Mouse (Mus musculus) limb, embryonic 13.5 days (tissue): Measurements from ENCODE around the gene Bak1. TPM values are rescaled to one million over a fixed set of nuclear protein-coding genes. Genes with fewer than 3 reads are reported as not detected.

ENCODE experiments used
- ATAC-seq: fragments of 200-750 bp; cut with Nextera tagmentation; 2 replicates; pipeline ENCODE4 v1.8.0; 2017; ENCODE audit warnings: low read depth, moderate number of reproducible peaks, moderate TSS enrichment; ENCODE audit not compliant: low FRiP score
- H3K27ac ChIP-seq: fragments of 300-500 bp; sonication (generic); 2 replicates; pipeline ENCODE4 v1.5.1; 2015; ENCODE audit warnings: inconsistent platforms, mild to moderate bottlenecking, moderate library complexity
- H3K27me3 ChIP-seq: fragments of 300-500 bp; sonication (generic); 2 replicates; pipeline ENCODE4 v1.6.1; 2015; ENCODE audit warnings: mild to moderate bottlenecking, inconsistent platforms
- H3K36me3 ChIP-seq: fragments of 300-500 bp; sonication (generic); 2 replicates; pipeline ENCODE4 v1.6.1; 2015; ENCODE audit warnings: inconsistent platforms, mild to moderate bottlenecking, moderate library complexity
- H3K4me1 ChIP-seq: fragments of 300-500 bp; sonication (generic); 2 replicates; pipeline ENCODE4 v1.6.1; 2015; ENCODE audit warnings: inconsistent platforms
- H3K4me2 ChIP-seq: fragments of 300-500 bp; sonication (generic); replicated peaks from 2 replicates; pipeline ENCODE4 v1.6.1; 2015; ENCODE audit warnings: inconsistent platforms, mild to moderate bottlenecking, moderate library complexity
- H3K4me3 ChIP-seq: fragments of 300-500 bp; sonication (generic); 2 replicates; pipeline ENCODE4 v1.5.1; 2015; ENCODE audit warnings: moderate library complexity, mild to moderate bottlenecking, inconsistent platforms
- H3K9ac ChIP-seq: fragments of 300-500 bp; sonication (generic); 2 replicates; pipeline ENCODE4 v1.6.1; 2015; ENCODE audit warnings: mild to moderate bottlenecking, inconsistent platforms
- H3K9me3 ChIP-seq: fragments of 300-500 bp; sonication (generic); 2 replicates; pipeline ENCODE4 v1.6.1; 2016; ENCODE audit warnings: inconsistent platforms
- WGBS: fragments of 180-500 bp; shearing (Covaris S2); methylation state at CpG from one replicate; pipeline ENCODE4 v1.1.7; 2015; 5-methylcytosine and 5-hydroxymethylcytosine counted together
- polyA plus RNA-seq: library from polyadenylated mRNA; unstranded; fragments of >200 nt; fragmentation: Nextera tagmentation; extraction: Ambion mirVana; gene quantifications from 2 replicates; pipeline ENCODE4 v1.2.1, GENCODE M21; 2015

The Bak1 gene
- polyA plus RNA-seq, 1 experiment from 2014 or later, result 4.7 TPM

DNA sequence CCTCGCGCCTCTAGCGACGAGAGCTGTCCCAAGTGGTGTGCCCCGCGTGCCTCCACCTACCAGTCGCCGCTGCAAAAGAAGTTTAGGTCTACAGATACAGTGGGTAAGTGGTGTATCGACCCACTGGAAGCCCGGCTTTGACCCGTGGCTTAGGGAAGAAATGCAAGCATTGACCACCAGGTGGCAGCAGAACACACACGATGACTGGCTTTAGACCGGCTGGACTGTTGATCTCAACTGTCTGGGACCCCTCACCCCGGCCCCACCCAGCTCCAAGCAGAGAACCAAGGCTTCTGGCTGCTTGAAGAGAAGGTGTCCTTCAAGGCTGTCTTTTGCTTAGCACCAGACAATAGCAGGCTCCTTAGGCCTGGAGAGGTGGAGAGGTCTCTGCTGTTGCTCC is 4.1 kb upstream of the Bak1 start:
- Histone ChIP-seq H3K9me3 (no peaks in the 10 kb centered on the region), H3K9ac (no peak overlapping the region), H3K27ac (no peak overlapping the region)

GRCm38 (mm10) chr17:27032328-27032727 is 3.5 kb upstream of the Bak1 start:
- Histone ChIP-seq H3K9ac (no peak overlapping the region), H3K4me1 (peaks cover 28% of the 10 kb centered on the region), H3K27me3 (no peaks in the 10 kb centered on the region), H3K9me3 (no peaks in the 10 kb centered on the region), H3K4me3 (no peak overlapping the region), H3K4me2 (no peak overlapping the region; the same call in 1 of the 2 replicates), H3K36me3 (no peaks in the 10 kb centered on the region), H3K27ac (no peak overlapping the region)
- 68% methylated on average over 7 of the region's 7 CpGs for WGBS
- no peak for ATAC-seq

More for the DNA sequence above, 4.1 kb upstream of the Bak1 start:
- Histone ChIP-seq H3K4me1 (peaks cover 26% of the 10 kb centered on the region), H3K4me2 (peak overlapping the region; percentile 19; the same call in 1 of the 2 replicates), H3K36me3 (no peaks in the 10 kb centered on the region), H3K27me3 (no peaks in the 10 kb centered on the region), H3K4me3 (no peak overlapping the region)
- WGBS, result 5% methylated on average over 14 of the region's 14 CpGs
- ATAC-seq, result peak; percentile 41; the same call in 1 of the 2 replicates

DNA sequence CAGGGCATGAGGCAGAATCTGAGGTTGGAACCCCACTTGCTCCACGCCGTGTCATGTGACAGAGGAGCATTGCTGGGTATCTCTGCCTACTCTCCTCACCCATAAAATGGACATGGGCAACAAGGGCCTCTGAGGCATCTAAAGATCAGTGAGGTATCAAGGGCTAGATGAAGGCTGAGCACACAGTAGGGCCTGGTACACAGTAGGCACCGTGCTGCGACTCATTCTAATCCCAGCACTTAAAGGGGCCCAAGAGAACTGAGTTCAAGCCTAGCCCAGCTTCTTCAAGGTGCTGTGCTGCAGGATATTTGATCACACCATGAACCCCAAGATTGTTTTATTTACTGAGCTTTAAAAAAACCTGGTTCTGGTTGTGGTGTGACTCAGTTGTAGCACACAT is 2.1 kb upstream of the Bak1 start:
- WGBS, result 89% methylated on average over 4 of the region's 4 CpGs
- no peak for ATAC-seq
- H3K36me3 ChIP-seq, result peaks cover 4% of the 10 kb centered on the region; the same call in 1 of the 2 replicates

GRCm38 (mm10) chr17:27029431-27029830 is 622 bp upstream of the Bak1 start:
- Histone ChIP-seq H3K4me1 (peaks cover 23% of the 10 kb centered on the region), H3K27me3 (no peaks in the 10 kb centered on the region), H3K4me3 (no peak overlapping the region), H3K4me2 (no peak overlapping the region), H3K9me3 (no peaks in the 10 kb centered on the region), H3K36me3 (peaks cover 19% of the 10 kb centered on the region), H3K9ac (no peak overlapping the region), H3K27ac (no peak overlapping the region)
- 91% methylated on average over 14 of the region's 14 CpGs for WGBS
- no peak for ATAC-seq

More for the DNA sequence above, 2.1 kb upstream of the Bak1 start:
- H3K4me2 ChIP-seq, result no peak overlapping the region
- H3K9me3 ChIP-seq, result no peaks in the 10 kb centered on the region
- H3K4me1 ChIP-seq, result peaks cover 28% of the 10 kb centered on the region
- no peaks in the 10 kb centered on the region for H3K27me3 ChIP-seq
- H3K27ac ChIP-seq, result no peak overlapping the region
- H3K9ac ChIP-seq, result no peak overlapping the region
- no peak overlapping the region for H3K4me3 ChIP-seq

GRCm38 (mm10) chr17:27028284-27028795 is 469 bp downstream of the Bak1 start:
- Histone ChIP-seq H3K4me1 (peaks cover 23% of the 10 kb centered on the region), H3K36me3 (peaks cover 30% of the 10 kb centered on the region), H3K9ac (peak overlapping the region; percentile 98), H3K9me3 (no peaks in the 10 kb centered on the region), H3K4me2 (peak overlapping the region; percentile 84), H3K27ac (peak overlapping the region; percentile 81), H3K4me3 (peak overlapping the region; percentile 78), H3K27me3 (no peaks in the 10 kb centered on the region)
- ATAC-seq, result peak; percentile 77
- 1% methylated on average over 19 of the region's 19 CpGs for WGBS

DNA sequence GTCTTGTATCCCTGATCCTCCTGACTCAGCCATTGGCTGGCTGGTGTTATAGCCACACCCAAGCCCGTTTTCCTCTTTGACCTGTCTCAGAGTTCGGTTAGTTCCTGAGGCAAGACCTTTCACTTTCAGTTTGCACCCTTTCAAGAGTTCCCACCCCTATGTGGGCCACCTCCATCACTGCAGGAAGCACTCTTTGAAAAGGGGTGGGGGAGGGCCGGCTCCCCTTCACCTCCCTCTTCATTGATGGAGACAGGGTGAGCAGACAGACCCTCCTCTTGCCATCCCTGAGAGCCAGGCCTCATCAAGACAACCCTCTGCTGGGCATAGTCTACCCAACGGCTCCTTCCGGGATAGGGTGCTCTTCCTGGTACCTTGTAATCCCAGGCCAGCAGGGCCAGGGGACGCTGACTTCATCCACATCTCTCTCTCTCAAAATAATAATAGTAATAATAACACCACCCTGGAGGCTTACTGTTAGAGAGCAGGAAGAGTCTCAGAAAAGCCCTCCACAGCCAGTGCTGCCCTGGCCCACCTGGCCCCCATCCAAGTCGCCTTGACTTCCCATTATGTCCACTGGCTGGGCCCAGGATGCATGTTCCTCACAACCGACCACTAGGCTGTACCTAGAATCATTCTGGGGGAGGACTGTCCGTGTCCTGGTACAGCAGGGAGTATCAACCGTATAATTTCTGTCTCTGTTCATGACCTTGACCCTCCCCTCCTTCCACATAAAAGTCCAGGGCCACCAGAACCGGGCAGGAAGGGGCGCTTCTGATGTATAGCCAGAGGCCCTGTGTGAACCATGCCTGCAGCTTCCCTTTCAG is 1.1 kb downstream of the Bak1 start:
- peak; percentile 5; the same call in 1 of the 2 replicates for ATAC-seq
- peak overlapping the region; percentile 98 for H3K9ac ChIP-seq
- H3K27ac ChIP-seq, result peak overlapping the region; percentile 81
- peaks cover 17% of the 10 kb centered on the region for H3K4me1 ChIP-seq
- H3K4me2 ChIP-seq, result peak overlapping the region; percentile 84
- no peaks in the 10 kb centered on the region for H3K9me3 ChIP-seq
- H3K4me3 ChIP-seq, result peak overlapping the region; percentile 78
- no peaks in the 10 kb centered on the region for H3K27me3 ChIP-seq
- H3K36me3 ChIP-seq, result peaks cover 36% of the 10 kb centered on the region
- WGBS, result 30% methylated on average over 12 of the region's 12 CpGs

DNA sequence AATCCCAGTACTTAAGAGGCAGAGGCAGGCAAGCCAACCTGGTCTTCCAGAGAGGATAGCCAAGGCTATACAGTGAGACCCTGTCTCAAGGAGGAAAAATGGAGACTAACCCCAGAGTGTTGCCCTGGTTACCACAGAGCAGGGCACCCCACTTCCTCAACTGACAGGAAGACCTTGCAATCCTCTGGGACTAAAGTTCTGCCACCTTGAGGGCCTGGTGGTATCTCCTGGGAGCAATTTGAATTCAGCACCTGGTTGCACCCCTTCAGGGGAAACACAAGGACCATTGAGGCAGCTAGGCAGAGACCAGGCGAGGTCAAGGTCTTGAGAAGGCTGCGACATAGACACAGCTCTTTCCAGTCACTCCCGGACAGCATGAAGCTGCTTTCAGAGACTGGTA is 2.9 kb downstream of the Bak1 start:
- Histone ChIP-seq H3K4me1 (peaks cover 14% of the 10 kb centered on the region), H3K4me2 (no peak overlapping the region), H3K36me3 (peaks cover 54% of the 10 kb centered on the region), H3K9me3 (no peaks in the 10 kb centered on the region), H3K4me3 (no peak overlapping the region), H3K27ac (no peak overlapping the region), H3K9ac (no peak overlapping the region), H3K27me3 (no peaks in the 10 kb centered on the region)
- no peak for ATAC-seq
- WGBS, result 92% methylated on average over 3 of the region's 3 CpGs

GRCm38 (mm10) chr17:27025326-27025902 is 3.4 kb downstream of the Bak1 start:
- Histone ChIP-seq H3K4me3 (no peak overlapping the region), H3K27ac (no peak overlapping the region), H3K4me1 (peaks cover 14% of the 10 kb centered on the region), H3K9ac (no peak overlapping the region), H3K36me3 (peaks cover 59% of the 10 kb centered on the region), H3K9me3 (no peaks in the 10 kb centered on the region), H3K27me3 (no peaks in the 10 kb centered on the region), H3K4me2 (no peak overlapping the region)
- ATAC-seq, result no peak
- WGBS, result 94% methylated on average over 17 of the region's 17 CpGs

DNA sequence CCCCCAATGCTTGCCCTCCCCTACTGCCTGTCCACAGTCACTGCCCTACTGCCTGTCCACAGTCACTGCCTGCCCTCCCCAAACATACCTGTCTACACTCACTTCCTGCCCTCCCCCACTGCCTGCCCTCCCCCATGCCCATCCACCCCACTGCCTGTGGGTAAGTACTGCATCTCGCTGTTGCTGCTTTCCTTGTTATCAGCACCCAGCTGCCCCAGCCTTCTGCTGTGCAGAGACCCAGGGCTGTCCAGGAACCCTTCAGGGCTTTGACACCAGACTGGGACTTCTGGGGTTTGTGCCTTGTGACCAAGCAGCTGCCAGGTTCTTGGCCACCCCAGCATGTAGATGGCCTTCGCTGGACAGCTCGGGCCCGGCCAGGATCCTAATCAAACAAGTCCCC is 5.5 kb downstream of the Bak1 start:
- H3K4me1 ChIP-seq, result peaks cover 16% of the 10 kb centered on the region
- no peak overlapping the region for H3K4me2 ChIP-seq
- no peak for ATAC-seq
- no peaks in the 10 kb centered on the region for H3K27me3 ChIP-seq
- H3K36me3 ChIP-seq, result peaks cover 70% of the 10 kb centered on the region
- H3K9ac ChIP-seq, result no peak overlapping the region
- no peak overlapping the region for H3K4me3 ChIP-seq
- H3K27ac ChIP-seq, result no peak overlapping the region
- WGBS, result 91% methylated on average over 4 of the region's 4 CpGs
- H3K9me3 ChIP-seq, result no peaks in the 10 kb centered on the region

GRCm38 (mm10) chr17:27021736-27022135 is 7.1 kb downstream of the Bak1 start:
- H3K36me3 ChIP-seq, result peaks cover 70% of the 10 kb centered on the region
- H3K27me3 ChIP-seq, result no peaks in the 10 kb centered on the region
- H3K4me2 ChIP-seq, result no peak overlapping the region
- H3K4me3 ChIP-seq, result no peak overlapping the region
- no peak for ATAC-seq
- H3K27ac ChIP-seq, result no peak overlapping the region
- peaks cover 13% of the 10 kb centered on the region for H3K4me1 ChIP-seq
- no peak overlapping the region for H3K9ac ChIP-seq
- 92% methylated on average over 9 of the region's 9 CpGs for WGBS
- no peaks in the 10 kb centered on the region for H3K9me3 ChIP-seq

- Histone ChIP-seq H3K27ac (no peak overlapping the region), H3K36me3 (peaks cover 68% of the 10 kb centered on the region), H3K27me3 (no peaks in the 10 kb centered on the region), H3K4me3 (no peak overlapping the region), H3K4me2 (no peak overlapping the region), H3K9me3 (no peaks in the 10 kb centered on the region), H3K4me1 (peaks cover 13% of the 10 kb centered on the region), H3K9ac (no peak overlapping the region)
- no peak for ATAC-seq
- WGBS, result 87% methylated on average over 14 of the region's 14 CpGs
Measured at GRCm38 (mm10) chr17:27021076-27021475, 7.7 kb downstream of the Bak1 start.

GRCm38 (mm10) chr17:27018555-27019196 is 10.1 kb downstream of the Bak1 start:
- H3K4me2 ChIP-seq, result peak overlapping the region; percentile 74
- peaks cover 44% of the 10 kb centered on the region for H3K36me3 ChIP-seq
- peaks cover 13% of the 10 kb centered on the region for H3K4me1 ChIP-seq
- H3K27ac ChIP-seq, result peak overlapping the region; percentile 56; the same call in 1 of the 2 replicates
- 28% methylated on average over 11 of the region's 12 CpGs for WGBS
- H3K9me3 ChIP-seq, result no peaks in the 10 kb centered on the region
- H3K27me3 ChIP-seq, result no peaks in the 10 kb centered on the region
- peak overlapping the region; percentile 67 for H3K9ac ChIP-seq
- ATAC-seq, result no peak
- H3K4me3 ChIP-seq, result peak overlapping the region; percentile 52
